Mouse (Mus musculus): ENCODE data around the gene Polr2g. TPM values are rescaled to one million over a fixed set of nuclear protein-coding genes. Genes with fewer than 3 reads are reported as not detected.
A peak's percentile ranks its signal among the peaks of the same experiment; 100 is the strongest.

The Polr2g gene
- polyA plus RNA-seq, 1 experiment from 2014 or later: 129 TPM

GRCm38 (mm10) chr19:8756635-8757387 lies 41.6 kb downstream of the Polr2g start, which contains the start of gene Nxf1:
Gene Nxf1, plus strand, starts transcription at chr19:8757073.
- Histone ChIP-seq H3K4me2 (peak within 1 kb of the TSS; percentile 87), H3K9me3 (no peaks in the 10 kb centered on the region), H3K36me3 (peaks cover 41% of the 10 kb centered on the region), H3K27me3 (replicated peaks) (no peaks in the 10 kb centered on the region), H3K9ac (peak within 1 kb of the TSS; percentile 89), H3K27ac (replicated peaks) (peak within 1 kb of the TSS; percentile 89), H3K4me1 (peaks cover 35% of the 10 kb centered on the region), H3K4me3 (peak within 1 kb of the TSS; percentile 73)
- ATAC-seq (ENCODE audit: extremely low read depth, insufficient number of reproducible peaks, low FRiP score, low TSS enrichment): peak; percentile 94
- under 1% methylated on average over 74 of the region's 75 CpGs for WGBS

GRCm38 (mm10) chr19:8755652-8756051 lies 42.7 kb downstream of the Polr2g start:
- Histone ChIP-seq H3K9ac (peak overlapping the region; percentile 89; the same call in 1 of the 2 replicates), H3K27ac (replicated peaks) (no peak overlapping the region), H3K4me3 (peak overlapping the region; percentile 73), H3K9me3 (no peaks in the 10 kb centered on the region), H3K4me2 (peak overlapping the region; percentile 87), H3K27me3 (replicated peaks) (no peaks in the 10 kb centered on the region), H3K4me1 (peaks cover 35% of the 10 kb centered on the region), H3K36me3 (peaks cover 53% of the 10 kb centered on the region)
- no peak for ATAC-seq (ENCODE audit: extremely low read depth, insufficient number of reproducible peaks, low FRiP score, low TSS enrichment)
- WGBS: 50% methylated on average over 3 of the region's 3 CpGs

GRCm38 (mm10) chr19:8747368-8747767 lies 51.0 kb downstream of the Polr2g start:
- H3K4me3 ChIP-seq: no peak overlapping the region
- WGBS: 68% methylated on average over 2 of the region's 2 CpGs

GRCm38 (mm10) chr19:8745382-8745781 lies 53.0 kb downstream of the Polr2g start:
- WGBS: 90% methylated on average over 1 of the region's 1 CpGs
- no peak overlapping the region for H3K9ac ChIP-seq
- no peaks in the 10 kb centered on the region for H3K27me3 ChIP-seq (replicated peaks)
- H3K4me3 ChIP-seq: no peak overlapping the region
- no peaks in the 10 kb centered on the region for H3K9me3 ChIP-seq
- peaks cover 23% of the 10 kb centered on the region for H3K4me1 ChIP-seq
- H3K36me3 ChIP-seq: peaks cover 83% of the 10 kb centered on the region
- H3K27ac ChIP-seq (replicated peaks): no peak overlapping the region
- no peak overlapping the region for H3K4me2 ChIP-seq
- no peak for ATAC-seq (ENCODE audit: extremely low read depth, insufficient number of reproducible peaks, low FRiP score, low TSS enrichment)

More at GRCm38 (mm10) chr19:8747368-8747767, 51.0 kb downstream of the Polr2g start:
- ATAC-seq (ENCODE audit: extremely low read depth, insufficient number of reproducible peaks, low FRiP score, low TSS enrichment): no peak
- peaks cover 13% of the 10 kb centered on the region for H3K4me1 ChIP-seq
- H3K27me3 ChIP-seq (replicated peaks): no peaks in the 10 kb centered on the region
- H3K9me3 ChIP-seq: no peaks in the 10 kb centered on the region
- peaks cover 98% of the 10 kb centered on the region for H3K36me3 ChIP-seq
- H3K9ac ChIP-seq: no peak overlapping the region
- H3K27ac ChIP-seq (replicated peaks): no peak overlapping the region
- no peak overlapping the region for H3K4me2 ChIP-seq

Other genes starting within 250 kb of the Polr2g start
- 0.04 and 0.06 TPM in 2 replicates for gene Slc22a8, start 207.3 kb downstream of the Polr2g start, polyA plus RNA-seq (2015; fragmentation: Nextera tagmentation; extraction: Ambion mirVana)
- not detected in 2 replicates for gene Slc22a6, start 180.5 kb downstream of the Polr2g start, polyA plus RNA-seq (2015; fragmentation: Nextera tagmentation; extraction: Ambion mirVana)
- gene Chrm1, start 134.8 kb downstream of the Polr2g start, polyA plus RNA-seq (2015; fragmentation: Nextera tagmentation; extraction: Ambion mirVana): 0.04 TPM in 1 of 2 replicates, not detected in the other
- gene Slc3a2, start 75.2 kb downstream of the Polr2g start, polyA plus RNA-seq (2015; fragmentation: Nextera tagmentation; extraction: Ambion mirVana): 72.8 and 74.8 TPM in 2 replicates
- gene Wdr74, start 62.8 kb downstream of the Polr2g start, polyA plus RNA-seq (2015; fragmentation: Nextera tagmentation; extraction: Ambion mirVana): 54.1 and 60.0 TPM in 2 replicates
- gene 1700092M07Rik, start 57.9 kb downstream of the Polr2g start, polyA plus RNA-seq (2015; fragmentation: Nextera tagmentation; extraction: Ambion mirVana): 1.3 and 1.4 TPM in 2 replicates
- 81.1 and 87.5 TPM in 2 replicates for gene Stx5a, start 57.2 kb downstream of the Polr2g start, polyA plus RNA-seq (2015; fragmentation: Nextera tagmentation; extraction: Ambion mirVana)
- gene Nxf1, start 41.5 kb downstream of the Polr2g start, polyA plus RNA-seq (2015; fragmentation: Nextera tagmentation; extraction: Ambion mirVana): 123 and 124 TPM in 2 replicates
- gene Tmem223, start 27.6 kb downstream of the Polr2g start, polyA plus RNA-seq (2015; fragmentation: Nextera tagmentation; extraction: Ambion mirVana): 154 and 167 TPM in 2 replicates
- gene Tmem179b, start 24.1 kb downstream of the Polr2g start, polyA plus RNA-seq (2015; fragmentation: Nextera tagmentation; extraction: Ambion mirVana): 54.5 and 60.7 TPM in 2 replicates
- gene Taf6l, start 12.2 kb downstream of the Polr2g start, polyA plus RNA-seq (2015; fragmentation: Nextera tagmentation; extraction: Ambion mirVana): 18.2 and 19.6 TPM in 2 replicates
- gene Zbtb3, start 4.0 kb upstream of the Polr2g start, polyA plus RNA-seq (2015; fragmentation: Nextera tagmentation; extraction: Ambion mirVana): 3.7 and 3.9 TPM in 2 replicates
- 32.9 and 38.9 TPM in 2 replicates for gene Ttc9c, start 20.8 kb upstream of the Polr2g start, polyA plus RNA-seq (2015; fragmentation: Nextera tagmentation; extraction: Ambion mirVana)
- gene Hnrnpul2, start 21.4 kb upstream of the Polr2g start, polyA plus RNA-seq (2015; fragmentation: Nextera tagmentation; extraction: Ambion mirVana): 2.9 TPM in 2 replicates
- not detected in 2 replicates for gene AC129217.1, start 31.2 kb upstream of the Polr2g start, polyA plus RNA-seq (2015; fragmentation: Nextera tagmentation; extraction: Ambion mirVana)
- 44.6 and 45.3 TPM in 2 replicates for gene Bscl2, start 38.9 kb upstream of the Polr2g start, polyA plus RNA-seq (2015; fragmentation: Nextera tagmentation; extraction: Ambion mirVana)
- gene Gng3, start 40.6 kb upstream of the Polr2g start, polyA plus RNA-seq (2015; fragmentation: Nextera tagmentation; extraction: Ambion mirVana): 2.2 TPM in 2 replicates
- gene Lrrn4cl, start 52.2 kb upstream of the Polr2g start, polyA plus RNA-seq (2015; fragmentation: Nextera tagmentation; extraction: Ambion mirVana): 0.79 and 0.88 TPM in 2 replicates
- gene Ubxn1, start 72.9 kb upstream of the Polr2g start, polyA plus RNA-seq (2015; fragmentation: Nextera tagmentation; extraction: Ambion mirVana): 112 and 139 TPM in 2 replicates
- gene Uqcc3, start 82.3 kb upstream of the Polr2g start, polyA plus RNA-seq (2015; fragmentation: Nextera tagmentation; extraction: Ambion mirVana): 56.6 and 62.6 TPM in 2 replicates
- gene Lbhd1, start 85.2 kb upstream of the Polr2g start, polyA plus RNA-seq (2015; fragmentation: Nextera tagmentation; extraction: Ambion mirVana): 48.2 and 49.5 TPM in 2 replicates
- not detected in 2 replicates for gene Gm49403, start 85.4 kb upstream of the Polr2g start, polyA plus RNA-seq (2015; fragmentation: Nextera tagmentation; extraction: Ambion mirVana)
- gene 1810009A15Rik, start 90.3 kb upstream of the Polr2g start, polyA plus RNA-seq (2015; fragmentation: Nextera tagmentation; extraction: Ambion mirVana): 61.9 and 71.3 TPM in 2 replicates
- not detected in 2 replicates for gene Gm49416, start 90.3 kb upstream of the Polr2g start, polyA plus RNA-seq (2015; fragmentation: Nextera tagmentation; extraction: Ambion mirVana)
- 23.9 and 25.5 TPM in 2 replicates for gene Ints5, start 94.4 kb upstream of the Polr2g start, polyA plus RNA-seq (2015; fragmentation: Nextera tagmentation; extraction: Ambion mirVana)
- gene Ganab, start 99.5 kb upstream of the Polr2g start, polyA plus RNA-seq (2015; fragmentation: Nextera tagmentation; extraction: Ambion mirVana): 63.5 and 63.8 TPM in 2 replicates
- gene B3gat3, start 121.8 kb upstream of the Polr2g start, polyA plus RNA-seq (2015; fragmentation: Nextera tagmentation; extraction: Ambion mirVana): 40.6 and 41.4 TPM in 2 replicates
- gene Rom1, start 130.8 kb upstream of the Polr2g start, polyA plus RNA-seq (2015; fragmentation: Nextera tagmentation; extraction: Ambion mirVana): 2.4 and 2.7 TPM in 2 replicates
- gene Eml3, start 131.0 kb upstream of the Polr2g start, polyA plus RNA-seq (2015; fragmentation: Nextera tagmentation; extraction: Ambion mirVana): 14.4 and 14.9 TPM in 2 replicates
- 83.6 and 88.0 TPM in 2 replicates for gene Mta2, start 143.3 kb upstream of the Polr2g start, polyA plus RNA-seq (2015; fragmentation: Nextera tagmentation; extraction: Ambion mirVana)
- 16.3 and 17.1 TPM in 2 replicates for gene Tut1, start 155.3 kb upstream of the Polr2g start, polyA plus RNA-seq (2015; fragmentation: Nextera tagmentation; extraction: Ambion mirVana)
- gene Eef1g, start 168.5 kb upstream of the Polr2g start, polyA plus RNA-seq (2015; fragmentation: Nextera tagmentation; extraction: Ambion mirVana): 251 and 281 TPM in 2 replicates
- 22.8 TPM in 2 replicates for gene Ahnak, start 190.7 kb upstream of the Polr2g start, polyA plus RNA-seq (2015; fragmentation: Nextera tagmentation; extraction: Ambion mirVana)